9 mouse cellular contexts compared by ENCODE assay signal in the genomic region with DNA sequence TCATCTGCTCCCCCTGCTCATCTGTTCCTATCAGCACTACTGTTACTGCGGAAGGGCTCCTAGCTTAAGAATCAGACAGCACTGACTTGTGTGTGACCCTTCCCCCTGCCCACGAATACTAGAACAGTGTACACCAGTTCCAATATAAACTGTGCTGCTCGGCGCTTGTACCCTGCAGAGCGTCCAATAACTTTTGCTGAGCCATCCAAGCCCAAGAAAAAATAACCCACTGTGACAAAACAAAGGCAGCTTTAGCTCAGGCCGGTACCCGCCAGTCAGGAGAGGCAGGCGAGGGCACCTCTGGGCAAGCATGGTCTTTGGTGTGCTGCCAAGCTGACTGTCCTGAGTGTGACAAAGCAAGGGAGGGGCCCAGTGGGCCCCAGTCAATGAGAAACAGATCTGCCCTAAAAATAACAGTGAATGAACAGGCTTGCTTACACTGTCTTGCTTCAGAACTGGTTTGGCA.
A peak's percentile ranks its signal among the peaks of the same experiment; 100 is the strongest.
DNase-seq lines count a peak whose midpoint lies in the region; ATAC-seq and TF ChIP-seq lines count a peak whose summit lies in the region.
"Had no signal": no experiment of that assay in that cellular context is flagged by ENCODE, and none has a peak within 500 bp of the region (broad histone marks: within the 10 kb centered on the region; RNA-seq: fewer than 3 reads in every experiment).

No protein-coding gene starts in this region.

- no peaks in the 10 kb centered on the region for H3K27me3 ChIP-seq in hindbrain, embryonic 15.5 days
- H3K27me3 ChIP-seq in limb, embryonic 15.5 days, result no peaks in the 10 kb centered on the region

- 37% methylated on average over 8 of the region's 8 CpGs for WGBS in hindbrain, embryonic 15.5 days
- 38% methylated on average over 8 of the region's 8 CpGs for WGBS in limb, embryonic 15.5 days

- H3K9ac ChIP-seq in hindbrain, embryonic 15.5 days, result no peak overlapping the region
- no peak overlapping the region for H3K9ac ChIP-seq in limb, embryonic 15.5 days

- no peak overlapping the region for H3K27ac ChIP-seq in gastrocnemius, adult 2 months
- H3K27ac ChIP-seq in hindbrain, embryonic 15.5 days (replicated peaks), result no peak overlapping the region
- peak overlapping the region; percentile 60 for H3K27ac ChIP-seq in limb, embryonic 15.5 days

- TF ChIP-seq CTCF in gastrocnemius, adult 2 months (IDR thresholded peaks at IDR 0.05), result no peak

- H3K4me2 ChIP-seq in hindbrain, embryonic 15.5 days, result no peak overlapping the region
- no peak overlapping the region for H3K4me2 ChIP-seq in limb, embryonic 15.5 days

- H3K4me3 ChIP-seq in gastrocnemius, adult 2 months, result no peak overlapping the region
- no peak overlapping the region for H3K4me3 ChIP-seq in hindbrain, embryonic 15.5 days
- no peak overlapping the region for H3K4me3 ChIP-seq in limb, embryonic 15.5 days
- H3K4me3 ChIP-seq: erythroblast, embryonic 14.5 days had no signal

- no peaks in the 10 kb centered on the region for H3K9me3 ChIP-seq in hindbrain, embryonic 15.5 days
- no peaks in the 10 kb centered on the region for H3K9me3 ChIP-seq in limb, embryonic 15.5 days

- ATAC-seq in hindbrain, embryonic 15.5 days (ENCODE audit: low FRiP score, low read depth), result peak; percentile 74
- peak; percentile 62; the same call in 1 of the 2 replicates for ATAC-seq in limb, embryonic 15.5 days (ENCODE audit: insufficient number of reproducible peaks, low FRiP score, low TSS enrichment, low read depth)
- ATAC-seq in granulocyte monocyte progenitor cell, adult 5-6 weeks (replicated peaks; ENCODE audit: poor library complexity, severe bottlenecking), result no peak

- no peaks in the 10 kb centered on the region for H3K36me3 ChIP-seq in hindbrain, embryonic 15.5 days
- H3K36me3 ChIP-seq in limb, embryonic 15.5 days, result no peaks in the 10 kb centered on the region

- peak; percentile 55 for DNase-seq in gastrocnemius, adult 2 months
- DNase-seq in gastrocnemius, adult 8-10 months (ENCODE audit: low spot score in 2 of 2), result no peak
- DNase-seq in A20 (ENCODE audit: low read depth, low spot score) (peak; percentile 58), MN1 (ENCODE audit: low spot score) (no peak)
- DNase-seq in fibroblast of lung, adult 2 months (ENCODE audit: low read depth), result peak; percentile 80

- intact Hi-C loops in gastrocnemius, adult 2 months (cut with DNase I), result no loop called here

- H3K4me1 ChIP-seq in hindbrain, embryonic 15.5 days (replicated peaks), result no peaks in the 10 kb centered on the region
- peaks cover 22% of the 10 kb centered on the region for H3K4me1 ChIP-seq in limb, embryonic 15.5 days

Comparison
In these comparisons a context has a peak if more than half of its experiments do, and no peak if none do; other contexts are left out.
1. DNase-seq: peak in gastrocnemius, adult 2 months (single experiment), A20 (single experiment) and fibroblast of lung, adult 2 months (single experiment); none in gastrocnemius, adult 8-10 months (0 of 2) and MN1 (single experiment).